Mouse (Mus musculus): ENCODE data around the gene Fam71e1. TPM values are rescaled to one million over a fixed set of nuclear protein-coding genes. Genes with fewer than 3 reads are reported as not detected.

The Fam71e1 gene
- polyA plus RNA-seq, 1 experiment: 9.4 TPM

DNA sequence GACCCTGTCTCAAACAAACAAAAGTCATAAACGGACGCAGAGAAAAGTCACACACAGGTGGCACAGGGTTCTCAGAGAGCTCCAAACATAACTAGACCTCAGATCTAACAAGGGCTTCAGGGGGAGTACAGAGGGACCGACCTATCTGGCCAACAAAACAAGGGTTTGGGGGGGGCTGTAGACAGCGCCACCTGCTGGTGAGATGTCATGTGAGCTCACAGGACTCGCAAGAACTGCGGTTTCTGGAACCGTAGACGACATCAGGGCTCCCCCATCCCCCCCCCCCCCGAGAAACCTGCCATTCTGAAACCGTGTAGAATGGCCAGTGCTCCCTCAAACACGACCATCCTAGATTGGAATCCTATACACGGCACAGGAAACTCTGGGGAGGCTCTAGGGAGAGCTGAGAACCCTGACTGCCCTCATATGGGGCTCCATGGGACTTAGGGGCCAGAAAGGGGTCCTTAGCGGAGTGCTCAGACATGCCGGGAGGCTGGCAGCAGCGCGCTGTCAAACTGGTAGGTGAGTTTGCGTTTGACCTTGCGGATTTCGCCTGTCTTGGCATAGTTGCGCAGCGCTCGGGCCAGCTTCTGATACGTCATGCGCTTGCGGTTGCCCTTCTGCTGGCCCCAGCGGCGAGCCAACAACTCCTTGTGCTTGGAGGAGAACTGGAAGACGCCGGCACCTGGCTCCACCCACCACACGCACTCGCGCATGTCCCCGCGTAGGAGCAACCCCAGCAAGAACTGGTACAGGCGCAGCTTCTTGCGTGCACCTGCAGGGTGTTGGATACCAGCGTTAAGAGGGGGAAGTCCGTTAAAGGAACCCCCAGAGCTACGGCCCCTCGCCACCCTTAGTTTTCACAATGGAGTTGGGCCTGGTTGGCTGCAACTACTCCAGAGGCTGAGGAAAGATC lies 31.4 kb downstream of the Fam71e1 start:
- peaks cover 16% of the 10 kb centered on the region for H3K4me1 ChIP-seq (replicated peaks; ENCODE audit: control insufficient read depth, insufficient read depth, low read length)
- peak overlapping the region; percentile 40 for H3K27ac ChIP-seq (ENCODE audit: control insufficient read depth, insufficient read depth, low read length)
- TF ChIP-seq POLR2A (IDR thresholded peaks at IDR 0.05; ENCODE audit: control insufficient read depth, extremely low read depth, insufficient read depth, low read length, poor library complexity) (0 out of 2 replicates have a peak, but pooled peaks have one; percentile 21), CTCF (IDR thresholded peaks at IDR 0.05; ENCODE audit: borderline replicate concordance, control insufficient read depth, extremely low read depth, insufficient read depth, low read length, poor library complexity) (peak; percentile 86; the same call in 1 of the 2 replicates)
- H3K27me3 ChIP-seq (ENCODE audit: control insufficient read depth, insufficient read depth, low read length): no peaks in the 10 kb centered on the region
- peak; percentile 78 for DNase-seq
- 5% methylated on average over 40 of the region's 40 CpGs for WGBS
- no peaks in the 10 kb centered on the region for H3K36me3 ChIP-seq (ENCODE audit: control insufficient read depth, insufficient read depth, low read length)
- H3K4me3 ChIP-seq (ENCODE audit: control insufficient read depth, insufficient read depth, low read length): peak overlapping the region; percentile 78

DNA sequence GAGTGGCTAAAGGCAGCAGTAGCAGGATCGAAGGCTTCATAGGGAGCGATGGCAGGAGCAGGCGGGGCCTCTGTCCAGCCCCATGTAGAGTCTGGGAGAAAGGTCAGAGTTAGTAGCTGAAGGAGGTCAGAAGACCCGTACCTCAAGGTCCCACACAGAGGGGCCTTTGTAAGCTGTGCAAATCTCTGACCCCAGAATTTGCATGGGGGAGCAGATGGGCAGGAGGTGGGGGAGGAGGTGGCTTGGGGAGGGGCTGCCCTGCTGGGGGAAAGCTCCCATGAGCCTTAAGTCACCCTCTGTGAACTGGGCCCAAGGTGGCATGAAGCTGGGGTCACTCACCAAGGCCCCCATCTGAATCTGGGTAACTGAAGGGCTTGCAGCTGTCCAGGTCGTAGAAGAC lies 33.1 kb downstream of the Fam71e1 start:
- Histone ChIP-seq H3K4me3 (ENCODE audit: control insufficient read depth, insufficient read depth, low read length) (no peak overlapping the region), H3K36me3 (ENCODE audit: control insufficient read depth, insufficient read depth, low read length) (no peaks in the 10 kb centered on the region), H3K27ac (ENCODE audit: control insufficient read depth, insufficient read depth, low read length) (no peak overlapping the region), H3K4me1 (replicated peaks; ENCODE audit: control insufficient read depth, insufficient read depth, low read length) (peaks cover 18% of the 10 kb centered on the region), H3K27me3 (ENCODE audit: control insufficient read depth, insufficient read depth, low read length) (no peaks in the 10 kb centered on the region)
- DNase-seq: no peak
- WGBS: 92% methylated on average over 5 of the region's 5 CpGs
- TF ChIP-seq POLR2A (IDR thresholded peaks at IDR 0.05; ENCODE audit: control insufficient read depth, extremely low read depth, insufficient read depth, low read length, poor library complexity) (no peak), CTCF (IDR thresholded peaks at IDR 0.05; ENCODE audit: borderline replicate concordance, control insufficient read depth, extremely low read depth, insufficient read depth, low read length, poor library complexity) (no peak)

DNA sequence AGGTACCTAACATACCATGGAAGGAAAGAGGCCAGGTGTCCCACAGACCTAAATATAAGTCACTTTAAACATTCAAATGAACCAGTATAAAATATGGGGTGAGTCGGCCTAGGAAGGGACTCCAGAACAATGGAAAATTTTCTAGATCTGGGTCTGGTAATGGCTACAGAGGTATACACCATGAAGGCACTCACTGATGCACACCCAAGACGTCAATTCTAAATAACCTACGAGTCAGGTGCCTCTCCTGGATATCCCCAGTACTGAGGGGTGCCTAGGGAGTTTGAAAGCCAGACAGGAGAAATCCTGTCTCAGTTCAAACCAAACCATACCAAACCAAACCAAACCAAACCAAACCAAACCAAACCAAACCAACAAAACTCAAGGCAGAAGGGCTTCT lies 34.1 kb downstream of the Fam71e1 start:
- no peak overlapping the region for H3K27ac ChIP-seq (ENCODE audit: control insufficient read depth, insufficient read depth, low read length)
- peaks cover 2% of the 10 kb centered on the region; the same call in 1 of the 2 replicates for H3K36me3 ChIP-seq (ENCODE audit: control insufficient read depth, insufficient read depth, low read length)
- DNase-seq: no peak
- no peak for TF ChIP-seq POLR2A (IDR thresholded peaks at IDR 0.05; ENCODE audit: control insufficient read depth, extremely low read depth, insufficient read depth, low read length, poor library complexity)
- no peak for TF ChIP-seq CTCF (IDR thresholded peaks at IDR 0.05; ENCODE audit: borderline replicate concordance, control insufficient read depth, extremely low read depth, insufficient read depth, low read length, poor library complexity)
- WGBS: 88% methylated on average over 3 of the region's 3 CpGs
- no peaks in the 10 kb centered on the region for H3K27me3 ChIP-seq (ENCODE audit: control insufficient read depth, insufficient read depth, low read length)
- no peak overlapping the region for H3K4me3 ChIP-seq (ENCODE audit: control insufficient read depth, insufficient read depth, low read length)
- peaks cover 22% of the 10 kb centered on the region for H3K4me1 ChIP-seq (replicated peaks; ENCODE audit: control insufficient read depth, insufficient read depth, low read length)

DNA sequence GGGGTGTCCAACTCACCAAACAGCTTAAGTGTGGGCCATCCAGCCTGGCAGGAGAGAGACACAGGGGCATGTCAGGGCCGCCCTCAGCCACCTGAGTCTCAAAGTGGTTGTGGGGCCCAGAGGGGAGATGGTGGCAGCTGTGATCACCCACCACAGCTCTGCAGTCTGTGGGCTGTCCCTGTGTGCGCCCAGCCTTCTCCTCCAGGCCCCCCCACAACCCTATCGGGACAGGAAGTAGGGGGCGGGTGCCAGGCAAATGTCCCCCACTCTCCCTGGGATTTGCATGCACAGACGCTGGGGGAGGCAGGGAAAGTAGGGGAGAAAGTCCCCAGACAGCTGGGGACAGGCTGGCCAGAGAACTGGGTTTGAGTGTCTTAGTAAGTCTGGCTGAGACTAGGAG lies 34.8 kb downstream of the Fam71e1 start:
- no peak for DNase-seq
- H3K4me3 ChIP-seq (ENCODE audit: control insufficient read depth, insufficient read depth, low read length): no peak overlapping the region
- TF ChIP-seq POLR2A (IDR thresholded peaks at IDR 0.05; ENCODE audit: control insufficient read depth, extremely low read depth, insufficient read depth, low read length, poor library complexity) (no peak), CTCF (IDR thresholded peaks at IDR 0.05; ENCODE audit: borderline replicate concordance, control insufficient read depth, extremely low read depth, insufficient read depth, low read length, poor library complexity) (no peak)

DNA sequence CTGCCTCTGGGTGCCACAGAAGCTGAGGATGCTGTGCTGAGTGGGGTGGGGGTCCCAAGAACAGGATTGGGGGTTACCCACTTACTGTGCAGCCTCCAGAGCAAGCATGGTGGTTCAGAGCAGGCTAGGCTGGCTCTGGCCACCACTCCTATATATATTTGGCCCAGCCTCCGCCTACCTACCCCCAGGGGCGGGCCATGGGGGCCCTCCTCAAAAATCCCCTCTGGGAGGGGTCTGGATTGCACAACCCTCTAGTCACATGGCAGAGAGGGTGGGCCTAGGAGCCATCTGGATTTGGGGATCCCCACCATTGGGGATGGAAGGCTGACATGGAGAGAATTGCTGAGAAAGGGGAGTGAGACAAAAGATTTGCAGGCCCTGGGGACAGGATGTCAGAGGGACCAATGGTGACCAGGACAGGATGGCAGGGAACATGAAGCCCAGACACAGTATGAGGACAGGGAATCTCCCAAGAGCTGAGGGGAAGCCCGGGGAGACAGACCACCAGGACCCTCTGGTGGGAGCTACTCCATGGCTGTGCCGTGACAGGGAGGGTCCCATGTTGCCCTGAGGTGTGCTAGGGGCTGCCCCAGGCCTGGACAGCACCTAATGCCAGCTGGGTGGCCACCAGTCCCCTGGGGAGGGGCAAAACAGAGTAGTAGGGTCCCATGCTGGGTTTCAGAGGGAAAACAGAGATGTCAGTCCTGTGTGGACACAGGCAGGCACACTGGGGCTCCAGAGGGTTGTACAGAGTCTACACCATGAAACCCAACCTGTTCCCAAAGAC lies 35.8 kb downstream of the Fam71e1 start, which contains the start of gene Spib:
Gene Spib, minus strand, starts transcription at position 126 of the 787 bp plus-strand sequence.
- Histone ChIP-seq H3K27me3 (ENCODE audit: control insufficient read depth, insufficient read depth, low read length) (no peaks in the 10 kb centered on the region), H3K4me1 (replicated peaks; ENCODE audit: control insufficient read depth, insufficient read depth, low read length) (peaks cover 22% of the 10 kb centered on the region), H3K4me3 (ENCODE audit: control insufficient read depth, insufficient read depth, low read length) (no peak within 1 kb of the TSS), H3K27ac (ENCODE audit: control insufficient read depth, insufficient read depth, low read length) (no peak within 1 kb of the TSS), H3K36me3 (ENCODE audit: control insufficient read depth, insufficient read depth, low read length) (peaks cover 4% of the 10 kb centered on the region; the same call in 1 of the 2 replicates)
- no peak for DNase-seq
- 90% methylated on average over 4 of the region's 4 CpGs for WGBS
- TF ChIP-seq POLR2A (IDR thresholded peaks at IDR 0.05; ENCODE audit: control insufficient read depth, extremely low read depth, insufficient read depth, low read length, poor library complexity) (no peak), CTCF (IDR thresholded peaks at IDR 0.05; ENCODE audit: borderline replicate concordance, control insufficient read depth, extremely low read depth, insufficient read depth, low read length, poor library complexity) (no peak)

More for the DNA sequence above, 34.8 kb downstream of the Fam71e1 start:
- peaks cover 4% of the 10 kb centered on the region; the same call in 1 of the 2 replicates for H3K36me3 ChIP-seq (ENCODE audit: control insufficient read depth, insufficient read depth, low read length)
- H3K27ac ChIP-seq (ENCODE audit: control insufficient read depth, insufficient read depth, low read length): no peak overlapping the region
- WGBS: 5% methylated on average over 5 of the region's 5 CpGs
- peaks cover 22% of the 10 kb centered on the region for H3K4me1 ChIP-seq (replicated peaks; ENCODE audit: control insufficient read depth, insufficient read depth, low read length)
- H3K27me3 ChIP-seq (ENCODE audit: control insufficient read depth, insufficient read depth, low read length): no peaks in the 10 kb centered on the region
